18 mouse cellular contexts compared by ENCODE assay signal in genomic region chr19:35974681-35975080, GRCm38 (mm10).
DNase-seq lines count a peak whose midpoint lies in the region; TF ChIP-seq lines count a peak whose summit lies in the region.
"Had no signal": no experiment of that assay in that cellular context is flagged by ENCODE, and none has a peak within 500 bp of the region (broad histone marks: within the 10 kb centered on the region; RNA-seq: fewer than 3 reads in every experiment).

No protein-coding gene starts in this region.

- no peak overlapping the region for H3K4me3 ChIP-seq in layer of hippocampus, adult 2 months
- H3K4me3 ChIP-seq: embryonic facial prominence, embryonic 10.5 days; embryonic facial prominence, embryonic 12.5 days; forebrain, embryonic 13.5 days; forebrain, embryonic 15.5 days had no signal

- TF ChIP-seq CTCF in layer of hippocampus, adult 2 months (conservative IDR thresholded peaks at IDR 0.05): 0 out of 2 replicates have a peak, but pooled peaks have one; percentile 16

- no peak for DNase-seq in layer of hippocampus, adult 2 months (ENCODE audit: low spot score in 2 of 2)
- DNase-seq in layer of hippocampus, postnatal 10 days (ENCODE audit: low spot score in 2 of 2): no peak
- DNase-seq in ES-CJ7 (ENCODE audit: low read depth, low spot score): peak; percentile 7
- no peak for DNase-seq in frontal cortex, postnatal 36 days (ENCODE audit: low spot score in 2 of 2)
- DNase-seq in right cerebral cortex, adult 18-20 months: no peak
- DNase-seq: adrenal gland, adult 8-10 months; adrenal gland, postnatal 14 days; adrenal gland, postnatal 36 days; cerebellum, adult 11-12 months; cerebellum, adult 2 months; cerebellum, adult 9-10 months; cerebellum, postnatal 10 days; cerebellum, postnatal 25 days; forebrain, postnatal 0 days had no signal

- no peak overlapping the region for H3K27ac ChIP-seq in layer of hippocampus, adult 2 months
- H3K27ac ChIP-seq: embryonic facial prominence, embryonic 10.5 days; embryonic facial prominence, embryonic 12.5 days; forebrain, embryonic 13.5 days; forebrain, embryonic 15.5 days had no signal
